Mouse (Mus musculus) myocyte (in vitro differentiated cells): ENCODE measurements around the gene Tmub2. TPM values are rescaled to one million over a fixed set of nuclear protein-coding genes. Genes with fewer than 3 reads are reported as not detected.

ENCODE experiments used
- H3K27me3 ChIP-seq: one replicate; pipeline ENCODE4 v1.6.1; 2011; ENCODE audit not compliant: control insufficient read depth, insufficient read depth, insufficient read length
- H3K36me3 ChIP-seq: one replicate; pipeline ENCODE4 v1.6.1; 2011; ENCODE audit not compliant: control insufficient read depth, insufficient read depth
- H3K4me2 ChIP-seq: one replicate; pipeline ENCODE4 v1.6.1; 2011; ENCODE audit warnings: low read depth, control low read depth
- H3K4me3 ChIP-seq: one replicate; pipeline ENCODE4 v1.5.1; 2011; ENCODE audit warnings: mild to moderate bottlenecking, control low read depth, moderate library complexity
- H3K79me2 ChIP-seq: one replicate; pipeline ENCODE4 v1.6.1; 2011; ENCODE audit not compliant: control insufficient read depth, insufficient read depth
- H3ac ChIP-seq: one replicate; pipeline ENCODE4 v1.6.1; 2011; ENCODE audit not compliant: control insufficient read depth, insufficient read length
- CEBPB ChIP-seq: IDR thresholded peaks from 2 replicates; pipeline ENCODE4 v1.6.1; 2011; ENCODE audit warnings: mild to moderate bottlenecking, moderate library complexity; ENCODE audit not compliant: poor library complexity, insufficient read depth, severe bottlenecking
- E2F4 ChIP-seq: IDR thresholded peaks from one replicate; pipeline ENCODE4 v1.6.1; 2011; ENCODE audit warnings: mild to moderate bottlenecking, control low read depth, moderate library complexity; ENCODE audit not compliant: insufficient read depth
- MAX ChIP-seq: IDR thresholded peaks from one replicate; pipeline ENCODE4 v1.6.1; 2011; ENCODE audit warnings: low read depth, mild to moderate bottlenecking, control low read depth
- MYOD1 ChIP-seq, 3 experiments: IDR thresholded peaks; one replicate each; pipeline ENCODE4 v1.6.1; 2011; ENCODE audit warnings: control low read depth in 2 of 3, low read depth in 2 of 3, mild to moderate bottlenecking in 2 of 3, moderate library complexity in 1 of 3; ENCODE audit not compliant: insufficient read length in 2 of 3, control insufficient read depth in 1 of 3
- MYOG ChIP-seq, 3 experiments: IDR thresholded peaks; one replicate each; pipeline ENCODE4 v1.6.1; 2011; ENCODE audit warnings: control low read depth in 2 of 3, low read depth in 2 of 3, mild to moderate bottlenecking in 2 of 3; ENCODE audit not compliant: insufficient read length in 2 of 3, control insufficient read depth in 1 of 3, insufficient read depth in 1 of 3
- POLR2A ChIP-seq: IDR thresholded peaks from one replicate; pipeline ENCODE4 v1.6.1; 2011; ENCODE audit warnings: low read depth, mild to moderate bottlenecking, control low read depth, moderate library complexity; ENCODE audit not compliant: insufficient read length
- POLR2AphosphoS2 ChIP-seq: IDR thresholded peaks from one replicate; pipeline ENCODE4 v1.6.1; 2011; ENCODE audit warnings: low read depth, control low read depth; ENCODE audit not compliant: insufficient read length
- REST ChIP-seq: IDR thresholded peaks from one replicate; pipeline ENCODE4 v1.6.1; 2011; ENCODE audit warnings: mild to moderate bottlenecking, control low read depth, moderate library complexity; ENCODE audit not compliant: insufficient read depth, insufficient read length
- SRF ChIP-seq: IDR thresholded peaks from one replicate; pipeline ENCODE4 v1.6.1; 2011; ENCODE audit warnings: low read depth; ENCODE audit not compliant: control insufficient read depth, insufficient read length
- TCF12 ChIP-seq: IDR thresholded peaks from one replicate; pipeline ENCODE4 v1.6.1; 2011; ENCODE audit warnings: mild to moderate bottlenecking, control low read depth; ENCODE audit not compliant: poor library complexity, insufficient read depth, severe bottlenecking
- TCF3 ChIP-seq: IDR thresholded peaks from one replicate; pipeline ENCODE4 v1.6.1; 2011; ENCODE audit warnings: low read depth, control low read depth; ENCODE audit not compliant: insufficient read length
- USF1 ChIP-seq: IDR thresholded peaks from one replicate; pipeline ENCODE4 v1.6.1; 2011; ENCODE audit warnings: low read depth, mild to moderate bottlenecking, control low read depth, moderate library complexity
- polyA plus RNA-seq: library from polyadenylated mRNA; unstranded; fragments of >200 nt; fragmentation: generic; extraction: Trizol; gene quantifications from one replicate; pipeline ENCODE4 v1.2.1, GENCODE M21; 2012; ENCODE audit warnings: missing spikeins

Tmub2 gene
- polyA plus RNA-seq, 1 experiment, result 39.5 TPM

DNA sequence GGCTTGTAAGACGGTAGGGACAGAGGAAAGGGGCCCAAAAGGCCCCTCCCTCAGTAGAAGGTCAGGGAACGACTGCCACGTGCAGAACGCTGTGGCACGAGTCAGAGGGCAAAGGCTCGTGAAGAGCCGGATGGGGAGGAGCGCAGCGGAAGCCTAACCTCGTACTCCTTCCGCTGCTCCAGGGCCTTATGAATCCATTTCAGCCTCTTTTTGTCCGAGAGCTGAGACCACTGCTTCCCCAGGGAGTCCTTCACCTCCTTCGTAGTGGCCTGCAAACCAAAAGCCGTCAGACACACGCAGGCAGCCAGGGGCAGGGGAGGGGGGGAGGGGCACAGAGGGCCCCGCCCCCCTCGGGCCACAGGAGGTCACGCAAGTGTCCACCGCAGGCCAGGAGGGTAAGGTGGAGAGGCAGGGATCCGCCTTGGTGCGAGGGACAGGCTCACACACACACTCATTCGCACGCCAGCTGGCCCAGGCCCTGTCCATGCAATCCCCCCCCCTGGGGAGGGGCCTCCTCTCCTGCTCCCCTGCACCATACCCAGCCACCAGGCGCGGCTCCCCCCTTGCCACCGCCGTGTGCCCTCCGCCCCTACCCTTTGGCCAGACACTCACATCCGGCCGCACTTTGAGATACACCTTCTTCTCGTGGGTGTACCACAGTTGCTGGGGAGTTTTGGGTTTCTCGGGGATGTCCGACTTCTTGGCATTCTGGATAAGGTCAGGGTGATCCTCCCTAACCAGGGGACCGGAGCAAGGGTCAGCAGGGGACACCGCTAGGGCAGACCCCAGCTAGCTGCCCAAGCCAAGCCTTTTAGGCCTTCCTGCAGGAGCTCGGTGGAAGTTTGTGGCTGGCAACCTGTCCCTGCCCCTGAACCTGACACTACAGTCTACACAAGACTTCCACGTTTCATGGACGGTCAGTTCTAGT lies 26.3 kb downstream of the Tmub2 start:
- Histone ChIP-seq H3K4me3 (no peak overlapping the region), H3K36me3 (peaks cover 19% of the 10 kb centered on the region), H3K79me2 (peaks cover 12% of the 10 kb centered on the region), H3K27me3 (no peaks in the 10 kb centered on the region), H3K4me2 (no peak overlapping the region), H3ac (no peak overlapping the region)
- TF ChIP-seq TCF3 (no peak), POLR2A (peak; percentile 34), TCF12 (no peak), POLR2AphosphoS2 (peak; percentile 89), USF1 (no peak)

- H3K36me3 ChIP-seq, result peaks cover 14% of the 10 kb centered on the region
- no peak overlapping the region for H3ac ChIP-seq
- peaks cover 17% of the 10 kb centered on the region for H3K79me2 ChIP-seq
- no peaks in the 10 kb centered on the region for H3K27me3 ChIP-seq
- TF ChIP-seq POLR2A, result no peak
- peak; percentile 38 for TF ChIP-seq POLR2AphosphoS2
- H3K4me2 ChIP-seq, result no peak overlapping the region
- H3K4me3 ChIP-seq, result no peak overlapping the region
Measured at GRCm38 (mm10) chr11:102311966-102312365, 27.2 kb downstream of the Tmub2 start.

GRCm38 (mm10) chr11:102312586-102312985 lies 27.9 kb downstream of the Tmub2 start:
- Histone ChIP-seq H3K79me2 (peaks cover 17% of the 10 kb centered on the region), H3K4me3 (no peak overlapping the region), H3K4me2 (no peak overlapping the region), H3ac (no peak overlapping the region), H3K36me3 (peaks cover 14% of the 10 kb centered on the region), H3K27me3 (no peaks in the 10 kb centered on the region)
- no peak for TF ChIP-seq MYOG (IDR thresholded peaks at IDR 0.05; ENCODE audit: control insufficient read depth in 1 of 3, insufficient read depth in 1 of 3, insufficient read length in 2 of 3, low read depth in 2 of 3)
- no peak for TF ChIP-seq MAX
- peak; percentile 4 for TF ChIP-seq POLR2AphosphoS2

- Histone ChIP-seq H3K27me3 (no peaks in the 10 kb centered on the region), H3K4me3 (no peak overlapping the region), H3K4me2 (no peak overlapping the region), H3K79me2 (peaks cover 22% of the 10 kb centered on the region), H3K36me3 (peaks cover 14% of the 10 kb centered on the region), H3ac (no peak overlapping the region)
- TF ChIP-seq POLR2A, result no peak
- no peak for TF ChIP-seq TCF12
- TF ChIP-seq USF1, result no peak
- TF ChIP-seq REST, result no peak
- TF ChIP-seq CEBPB, result no peak
- no peak for TF ChIP-seq MYOD1 (IDR thresholded peaks at IDR 0.05; ENCODE audit: control insufficient read depth in 1 of 3, insufficient read length in 2 of 3, low read depth in 2 of 3)
- TF ChIP-seq SRF, result no peak
- no peak for TF ChIP-seq MAX
- no peak for TF ChIP-seq TCF3
- no peak for TF ChIP-seq E2F4
- no peak for TF ChIP-seq MYOG (IDR thresholded peaks at IDR 0.05; ENCODE audit: control insufficient read depth in 1 of 3, insufficient read depth in 1 of 3, insufficient read length in 2 of 3, low read depth in 2 of 3)
- no peak for TF ChIP-seq POLR2AphosphoS2
Measured at GRCm38 (mm10) chr11:102314321-102314720, 29.6 kb downstream of the Tmub2 start.

GRCm38 (mm10) chr11:102315690-102316571 lies 31.2 kb downstream of the Tmub2 start:
- peak overlapping the region; percentile 98 for H3ac ChIP-seq
- H3K27me3 ChIP-seq, result no peaks in the 10 kb centered on the region
- peaks cover 22% of the 10 kb centered on the region for H3K79me2 ChIP-seq
- peak overlapping the region; percentile 91 for H3K4me2 ChIP-seq
- H3K4me3 ChIP-seq, result peak overlapping the region; percentile 75
- TF ChIP-seq MAX (no peak), USF1 (peak; percentile 11)
- H3K36me3 ChIP-seq, result peaks cover 14% of the 10 kb centered on the region
